Mouse (Mus musculus): ENCODE results near the gene Cpxm2. TPM values are rescaled to one million over a fixed set of nuclear protein-coding genes. Genes with fewer than 3 reads are reported as not detected.

Gene Cpxm2
- polyA plus RNA-seq, 2 experiments = 31.4 to 47.1 TPM

- DNase-seq (ENCODE audit: low spot score) = no peak
- Histone ChIP-seq H3K4me2 (replicated peaks; ENCODE audit: low read depth, low read length, severe bottlenecking) (no peak overlapping the region), H3K9ac (ENCODE audit: low read depth, low read length, severe bottlenecking) (no peak overlapping the region), H3K27me3 (ENCODE audit: control insufficient read depth, insufficient read depth, low read length) (no peaks in the 10 kb centered on the region), H3K27ac (replicated peaks; ENCODE audit: low read depth, low read length) (no peak overlapping the region), H3K36me3 (ENCODE audit: control insufficient read depth, insufficient read depth, low read length) (no peaks in the 10 kb centered on the region), H3K4me3 (replicated peaks; ENCODE audit: low read length) (no peak overlapping the region), H3K9me3 (ENCODE audit: control insufficient read depth, low read length) (no peaks in the 10 kb centered on the region), H3K4me1 (ENCODE audit: control insufficient read depth, insufficient read depth, low read length) (no peaks in the 10 kb centered on the region)
- no peak for TF ChIP-seq POLR2A (IDR thresholded peaks at IDR 0.05; ENCODE audit: borderline replicate concordance, extremely low read depth, insufficient read depth, insufficient read length)
- ATAC-seq (ENCODE audit: low FRiP score, low read depth) = no peak
- WGBS = 78% methylated on average over 5 of the region's 5 CpGs
Measured at GRCm38 (mm10) chr7:132067951-132068350, 86.6 kb downstream of the Cpxm2 start.

DNA sequence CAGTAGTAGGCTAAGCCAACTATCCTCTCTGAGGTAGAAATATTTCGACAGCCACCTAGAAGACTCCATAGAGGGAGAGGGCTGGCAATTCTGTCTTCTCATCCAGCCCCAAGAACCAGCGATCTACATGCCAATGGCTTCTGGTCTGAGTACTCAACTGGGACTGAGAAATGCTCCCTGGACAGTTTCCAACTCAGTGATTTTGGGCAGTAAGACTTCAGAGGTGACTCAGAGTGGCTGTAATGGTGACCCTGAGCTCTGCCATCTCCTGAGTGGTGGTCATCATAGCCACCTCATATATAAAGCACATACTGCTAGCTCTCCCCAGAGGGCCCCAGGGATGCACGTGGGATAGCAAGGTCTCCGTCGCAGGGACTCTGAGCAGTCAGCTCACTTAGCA lies 87.0 kb downstream of the Cpxm2 start:
- Histone ChIP-seq H3K9me3 (ENCODE audit: control insufficient read depth, low read length) (no peaks in the 10 kb centered on the region), H3K27ac (replicated peaks; ENCODE audit: low read depth, low read length) (no peak overlapping the region), H3K4me2 (replicated peaks; ENCODE audit: low read depth, low read length, severe bottlenecking) (no peak overlapping the region), H3K4me1 (ENCODE audit: control insufficient read depth, insufficient read depth, low read length) (no peaks in the 10 kb centered on the region), H3K27me3 (ENCODE audit: control insufficient read depth, insufficient read depth, low read length) (no peaks in the 10 kb centered on the region), H3K9ac (ENCODE audit: low read depth, low read length, severe bottlenecking) (no peak overlapping the region), H3K36me3 (ENCODE audit: control insufficient read depth, insufficient read depth, low read length) (no peaks in the 10 kb centered on the region), H3K4me3 (replicated peaks; ENCODE audit: low read length) (no peak overlapping the region)
- TF ChIP-seq POLR2A (IDR thresholded peaks at IDR 0.05; ENCODE audit: borderline replicate concordance, extremely low read depth, insufficient read depth, insufficient read length) = no peak
- ATAC-seq (ENCODE audit: low FRiP score, low read depth) (no peak), DNase-seq (ENCODE audit: low spot score) (no peak)
- WGBS = 85% methylated on average over 5 of the region's 5 CpGs

- WGBS = 81% methylated on average over 7 of the region's 7 CpGs
- Histone ChIP-seq H3K4me3 (replicated peaks; ENCODE audit: low read length) (no peak overlapping the region), H3K9ac (ENCODE audit: low read depth, low read length, severe bottlenecking) (no peak overlapping the region), H3K9me3 (ENCODE audit: control insufficient read depth, low read length) (no peaks in the 10 kb centered on the region), H3K4me1 (ENCODE audit: control insufficient read depth, insufficient read depth, low read length) (no peaks in the 10 kb centered on the region), H3K4me2 (replicated peaks; ENCODE audit: low read depth, low read length, severe bottlenecking) (no peak overlapping the region), H3K27ac (replicated peaks; ENCODE audit: low read depth, low read length) (no peak overlapping the region), H3K27me3 (ENCODE audit: control insufficient read depth, insufficient read depth, low read length) (no peaks in the 10 kb centered on the region), H3K36me3 (ENCODE audit: control insufficient read depth, insufficient read depth, low read length) (no peaks in the 10 kb centered on the region)
- no peak for DNase-seq (ENCODE audit: low spot score)
- no peak for ATAC-seq (ENCODE audit: low FRiP score, low read depth)
- TF ChIP-seq POLR2A (IDR thresholded peaks at IDR 0.05; ENCODE audit: borderline replicate concordance, extremely low read depth, insufficient read depth, insufficient read length) = no peak
Measured at GRCm38 (mm10) chr7:132060116-132060515, 94.4 kb downstream of the Cpxm2 start.

DNA sequence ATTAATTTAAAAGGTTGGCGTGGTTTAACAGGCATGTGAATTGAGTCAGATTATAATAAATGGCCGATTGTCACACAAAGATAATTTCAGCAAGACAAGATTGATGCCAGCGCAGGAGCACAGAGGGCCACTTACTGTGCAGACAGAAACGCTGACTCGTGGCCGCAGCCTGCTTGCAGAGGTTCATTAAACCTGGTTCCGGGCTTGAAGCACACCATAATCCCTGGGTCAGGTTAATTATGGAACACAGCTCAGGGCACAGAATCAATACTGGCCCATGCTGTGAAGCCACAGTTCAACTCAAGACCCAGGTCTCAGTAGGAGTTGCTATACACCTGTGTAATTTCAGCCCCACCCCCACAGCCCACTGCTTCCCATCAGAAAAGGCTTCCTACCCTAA lies 98.0 kb downstream of the Cpxm2 start:
- no peaks in the 10 kb centered on the region for H3K27me3 ChIP-seq (ENCODE audit: control insufficient read depth, insufficient read depth, low read length)
- H3K4me2 ChIP-seq (replicated peaks; ENCODE audit: low read depth, low read length, severe bottlenecking) = no peak overlapping the region
- DNase-seq (ENCODE audit: low spot score) = no peak
- 34% methylated on average over 7 of the region's 7 CpGs for WGBS
- no peak for ATAC-seq (ENCODE audit: low FRiP score, low read depth)
- H3K9me3 ChIP-seq (ENCODE audit: control insufficient read depth, low read length) = no peaks in the 10 kb centered on the region
- no peaks in the 10 kb centered on the region for H3K36me3 ChIP-seq (ENCODE audit: control insufficient read depth, insufficient read depth, low read length)
- H3K4me3 ChIP-seq (replicated peaks; ENCODE audit: low read length) = no peak overlapping the region
- no peak overlapping the region for H3K9ac ChIP-seq (ENCODE audit: low read depth, low read length, severe bottlenecking)
- no peak for TF ChIP-seq POLR2A (IDR thresholded peaks at IDR 0.05; ENCODE audit: borderline replicate concordance, extremely low read depth, insufficient read depth, insufficient read length)
- H3K4me1 ChIP-seq (ENCODE audit: control insufficient read depth, insufficient read depth, low read length) = no peaks in the 10 kb centered on the region
- no peak overlapping the region for H3K27ac ChIP-seq (replicated peaks; ENCODE audit: low read depth, low read length)

- Histone ChIP-seq H3K27ac (replicated peaks; ENCODE audit: low read depth, low read length) (no peak overlapping the region), H3K4me2 (replicated peaks; ENCODE audit: low read depth, low read length, severe bottlenecking) (no peak overlapping the region), H3K9me3 (ENCODE audit: control insufficient read depth, low read length) (no peaks in the 10 kb centered on the region), H3K27me3 (ENCODE audit: control insufficient read depth, insufficient read depth, low read length) (no peaks in the 10 kb centered on the region), H3K36me3 (ENCODE audit: control insufficient read depth, insufficient read depth, low read length) (no peaks in the 10 kb centered on the region), H3K4me3 (replicated peaks; ENCODE audit: low read length) (no peak overlapping the region), H3K9ac (ENCODE audit: low read depth, low read length, severe bottlenecking) (no peak overlapping the region), H3K4me1 (ENCODE audit: control insufficient read depth, insufficient read depth, low read length) (no peaks in the 10 kb centered on the region)
- no peak for ATAC-seq (ENCODE audit: low FRiP score, low read depth)
- TF ChIP-seq POLR2A (IDR thresholded peaks at IDR 0.05; ENCODE audit: borderline replicate concordance, extremely low read depth, insufficient read depth, insufficient read length) = no peak
- DNase-seq (ENCODE audit: low spot score) = no peak
- 57% methylated on average over 4 of the region's 4 CpGs for WGBS
Measured at GRCm38 (mm10) chr7:132046662-132047061, 107.9 kb downstream of the Cpxm2 start.

DNA sequence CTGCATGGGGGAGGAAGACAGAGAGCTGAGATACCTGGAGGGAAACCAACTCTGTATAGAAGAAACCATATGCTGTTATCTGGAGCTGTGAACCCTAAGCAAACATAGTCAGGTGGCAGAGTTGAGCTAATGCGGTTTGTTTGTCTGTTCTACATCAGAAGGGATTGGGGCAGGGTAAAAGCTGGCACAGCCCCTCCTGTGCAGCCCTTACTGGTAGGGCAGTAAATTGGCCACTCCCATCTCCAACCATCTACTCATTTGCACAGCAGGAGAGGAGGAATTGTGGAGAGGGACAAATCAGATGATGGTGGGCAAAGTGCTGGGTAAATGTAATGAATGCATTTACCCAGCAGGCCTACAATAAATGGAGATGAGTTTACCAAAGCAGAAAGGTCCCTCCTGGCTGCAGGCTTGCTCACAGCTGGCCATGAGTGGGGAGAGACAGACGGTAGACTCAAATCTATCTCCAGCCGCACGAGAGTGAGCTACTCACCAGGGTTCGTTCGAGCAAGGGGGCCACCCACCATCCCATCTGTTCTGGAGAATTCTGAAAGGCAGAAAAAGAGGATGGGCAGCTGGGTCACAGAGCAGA lies 122.5 kb downstream of the Cpxm2 start:
- Histone ChIP-seq H3K27ac (replicated peaks; ENCODE audit: low read depth, low read length) (no peak overlapping the region), H3K4me2 (replicated peaks; ENCODE audit: low read depth, low read length, severe bottlenecking) (no peak overlapping the region), H3K4me3 (replicated peaks; ENCODE audit: low read length) (no peak overlapping the region), H3K9me3 (ENCODE audit: control insufficient read depth, low read length) (no peaks in the 10 kb centered on the region), H3K36me3 (ENCODE audit: control insufficient read depth, insufficient read depth, low read length) (no peaks in the 10 kb centered on the region), H3K9ac (ENCODE audit: low read depth, low read length, severe bottlenecking) (no peak overlapping the region), H3K4me1 (ENCODE audit: control insufficient read depth, insufficient read depth, low read length) (peaks cover 7% of the 10 kb centered on the region; the same call in 1 of the 2 replicates), H3K27me3 (ENCODE audit: control insufficient read depth, insufficient read depth, low read length) (no peaks in the 10 kb centered on the region)
- 44% methylated on average over 6 of the region's 6 CpGs for WGBS
- ATAC-seq (ENCODE audit: low FRiP score, low read depth) (no peak), DNase-seq (ENCODE audit: low spot score) (no peak)
- TF ChIP-seq POLR2A (IDR thresholded peaks at IDR 0.05; ENCODE audit: borderline replicate concordance, extremely low read depth, insufficient read depth, insufficient read length) = no peak
